Comparison of ENCODE assay signal across 20 mouse cellular contexts in genomic region chr5:148956898-148957535, GRCm38 (mm10). TPM values are rescaled to one million over a fixed set of nuclear protein-coding genes. Genes with fewer than 3 reads are reported as not detected.
A peak's percentile ranks its signal among the peaks of the same experiment; 100 is the strongest.
DNase-seq lines count a peak whose midpoint lies in the region; ATAC-seq and TF ChIP-seq lines count a peak whose summit lies in the region.
"Had no signal": no experiment of that assay in that cellular context is flagged by ENCODE, and none has a peak within 500 bp of the region (broad histone marks: within the 10 kb centered on the region; RNA-seq: fewer than 3 reads in every experiment).

No protein-coding gene starts in this region.

- no peak overlapping the region for H3K4me2 ChIP-seq in stomach, embryonic 14.5 days (replicated peaks; ENCODE audit: low read depth, low read length)
- H3K4me2 ChIP-seq: embryonic facial prominence, embryonic 12.5 days; heart, embryonic 11.5 days; neural tube, embryonic 13.5 days had no signal

- H3K27me3 ChIP-seq in liver, adult 2 months (ENCODE audit: control insufficient read depth, insufficient read depth, low read length): no peaks in the 10 kb centered on the region
- H3K27me3 ChIP-seq in limb, embryonic 10.5 days (ENCODE audit: low read depth, poor library complexity, severe bottlenecking): no peaks in the 10 kb centered on the region
- no peaks in the 10 kb centered on the region for H3K27me3 ChIP-seq in stomach, embryonic 14.5 days (ENCODE audit: control insufficient read depth, insufficient read depth, low read length)
- H3K27me3 ChIP-seq: embryonic facial prominence, embryonic 12.5 days; megakaryocyte, embryonic 14.5 days had no signal

- no peaks in the 10 kb centered on the region for H3K36me3 ChIP-seq in liver, adult 2 months (ENCODE audit: control insufficient read depth, insufficient read depth, low read length)
- no peaks in the 10 kb centered on the region for H3K36me3 ChIP-seq in ES-E14 (ENCODE audit: control insufficient read depth, insufficient read depth, low read length, poor library complexity, severe bottlenecking)
- peaks cover 2% of the 10 kb centered on the region; the same call in 1 of the 2 replicates for H3K36me3 ChIP-seq in limb, embryonic 10.5 days
- no peaks in the 10 kb centered on the region for H3K36me3 ChIP-seq in stomach, embryonic 14.5 days (ENCODE audit: control insufficient read depth, insufficient read depth, low read length)
- H3K36me3 ChIP-seq: embryonic facial prominence, embryonic 12.5 days; neural tube, embryonic 13.5 days had no signal

- ATAC-seq in stomach, embryonic 14.5 days (ENCODE audit: insufficient number of reproducible peaks, insufficient read depth, low FRiP score, low read depth): peak; percentile 35; the same call in 1 of the 2 replicates
- ATAC-seq: activated CD4-positive, CD25-positive, alpha-beta regulatory T cell, adult 4 months; hindbrain, embryonic 16.5 days had no signal

- no peak for TF ChIP-seq POLR2A in liver, adult 2 months (IDR thresholded peaks at IDR 0.05; ENCODE audit: extremely low read depth, insufficient read depth, low read length)

- H3K27ac ChIP-seq in liver, adult 2 months (replicated peaks; ENCODE audit: insufficient read depth, low read depth, low read length): peak overlapping the region; percentile 86
- peak overlapping the region; percentile 62; the same call in 1 of the 2 replicates for H3K27ac ChIP-seq in ES-E14 (ENCODE audit: insufficient read depth, low read depth, low read length, poor library complexity, severe bottlenecking)
- H3K27ac ChIP-seq in limb, embryonic 10.5 days: 0 out of 2 replicates have a peak overlapping the region, but pooled peaks have one; percentile 23
- H3K27ac ChIP-seq in stomach, embryonic 14.5 days (ENCODE audit: low read length): peak overlapping the region; percentile 24; the same call in 1 of the 2 replicates
- H3K27ac ChIP-seq: embryonic facial prominence, embryonic 12.5 days; neural tube, embryonic 13.5 days had no signal

- WGBS in liver, adult 2 months: 20% methylated on average over 9 of the region's 9 CpGs
- 71% methylated on average over 9 of the region's 9 CpGs for WGBS in limb, embryonic 10.5 days
- WGBS in stomach, embryonic 14.5 days: 34% methylated on average over 9 of the region's 9 CpGs

- in situ Hi-C loops in ES-E14 (cut with MboI; ENCODE audit: low sequenced_read_pairs in 2 of 2, unreplicated experiment in 2 of 2): no loop called here

- H3K4me1 ChIP-seq in liver, adult 2 months (ENCODE audit: control insufficient read depth, insufficient read depth, low read length): peaks cover 23% of the 10 kb centered on the region
- H3K4me1 ChIP-seq in ES-E14 (ENCODE audit: control insufficient read depth in 2 of 2, insufficient read depth in 2 of 2, low read length in 2 of 2, poor library complexity in 1 of 2): peaks cover 9 to 33% of the 10 kb centered on the region in 2 experiments; a peak in 3 of 4 replicates
- H3K4me1 ChIP-seq in limb, embryonic 10.5 days: peaks cover 28% of the 10 kb centered on the region
- peaks cover 18% of the 10 kb centered on the region for H3K4me1 ChIP-seq in stomach, embryonic 14.5 days (ENCODE audit: control insufficient read depth, insufficient read depth, low read length)

- TF ChIP-seq CTCF in liver, adult 2 months (IDR thresholded peaks at IDR 0.05; ENCODE audit: low read depth, low read length): no peak

- DNase-seq in liver, adult 2 months (ENCODE audit: extremely low read depth, low read depth, low spot score): peak; percentile 43
- DNase-seq in liver (no peak), ES-E14 (ENCODE audit: low read depth, low spot score) (no peak)
- no peak for DNase-seq in limb, embryonic 10.5 days (ENCODE audit: low spot score)
- DNase-seq in right cerebral cortex, adult 18-20 months: no peak
- DNase-seq in heart, adult 11 months: no peak
- DNase-seq: cerebellum, postnatal 10 days; gastrocnemius, postnatal 25 days; lung, adult 18-20 months; right cerebral cortex, postnatal 4 days had no signal

- H3K9ac ChIP-seq in liver, adult 2 months (ENCODE audit: low read depth, low read length): peak overlapping the region; percentile 38
- H3K9ac ChIP-seq in ES-E14 (ENCODE audit: insufficient read depth, low read depth, low read length, poor library complexity, severe bottlenecking): peak overlapping the region; percentile 20; the same call in 1 of the 2 replicates
- H3K9ac ChIP-seq in stomach, embryonic 14.5 days (replicated peaks; ENCODE audit: low read depth, low read length): no peak overlapping the region
- H3K9ac ChIP-seq: embryonic facial prominence, embryonic 12.5 days; neural tube, embryonic 13.5 days had no signal

- no peaks in the 10 kb centered on the region for H3K79me2 ChIP-seq in liver, adult 2 months (ENCODE audit: control insufficient read depth, insufficient read depth, low read length)

- H3K9me3 ChIP-seq in ES-E14 (ENCODE audit: control insufficient read depth, insufficient read depth, low read depth, low read length): no peaks in the 10 kb centered on the region
- H3K9me3 ChIP-seq in limb, embryonic 10.5 days (replicated peaks): no peaks in the 10 kb centered on the region
- no peaks in the 10 kb centered on the region for H3K9me3 ChIP-seq in stomach, embryonic 14.5 days (ENCODE audit: control insufficient read depth, low read depth, low read length)
- H3K9me3 ChIP-seq: embryonic facial prominence, embryonic 12.5 days; megakaryocyte, embryonic 14.5 days; neural tube, embryonic 13.5 days had no signal

- H3K4me3 ChIP-seq in liver, adult 2 months (ENCODE audit: insufficient read depth, low read depth, low read length): no peak overlapping the region
- H3K4me3 ChIP-seq in ES-E14 (ENCODE audit: insufficient read depth in 1 of 2, low read depth in 1 of 2, low read length in 2 of 2, poor library complexity in 1 of 2, severe bottlenecking in 1 of 2): peak overlapping the region in 1 of 2 experiments; percentile 1; a peak in 1 of 4 replicates
- no peak overlapping the region for H3K4me3 ChIP-seq in limb, embryonic 10.5 days
- H3K4me3 ChIP-seq in stomach, embryonic 14.5 days (ENCODE audit: low read depth, low read length): no peak overlapping the region
- H3K4me3 ChIP-seq: embryonic facial prominence, embryonic 12.5 days; megakaryocyte, embryonic 14.5 days; neural tube, embryonic 13.5 days had no signal

TF ChIP-seq in ES-E14, 5 proteins besides CTCF, POLR2A, EP300 and RAD21:
- TF ChIP-seq HCFC1 (IDR thresholded peaks at IDR 0.05; ENCODE audit: borderline replicate concordance, insufficient read depth, low read length) (no peak), CHD2 (IDR thresholded peaks at IDR 0.05; ENCODE audit: low read depth, low read length) (no peak), ZNF384 (IDR thresholded peaks at IDR 0.05; ENCODE audit: low read depth, low read length) (no peak), ZC3H11A (IDR thresholded peaks at IDR 0.05; ENCODE audit: borderline replicate concordance, low read depth, low read length) (no peak), MAFK (IDR thresholded peaks at IDR 0.05; ENCODE audit: insufficient read depth, low read depth, low read length) (no peak)
TF ChIP-seq in ES-E14: peak in this region for 0.

RNA-seq across cellular contexts. Expression of gene Katnal1, which starts 27.9 kb away (rescaled TPM):
- 3.9 and 4.2 TPM in 2 replicates for total RNA-seq in liver, adult 2 months (2014; rRNA removed)
- 1.5 and 2.0 TPM in 2 replicates for polyA plus RNA-seq in liver, adult 2 months (2012; rRNA removed)
- 5.8 and 6.4 TPM in 2 replicates for total RNA-seq in ES-E14 (2012; rRNA removed)
- polyA plus RNA-seq in limb, embryonic 10.5 days (2016; fragmentation: Nextera tagmentation; extraction: Ambion mirVana): 15.4 and 19.3 TPM in 2 replicates
- polyA plus RNA-seq in stomach, embryonic 14.5 days (2014; fragmentation: Nextera tagmentation; extraction: Ambion mirVana): 13.0 and 14.9 TPM in 2 replicates

RNA-seq across cellular contexts. Expression of gene Gm42791, which starts 37.9 kb away (rescaled TPM):
- total RNA-seq in liver, adult 2 months (2014; rRNA removed): not detected in 2 replicates
- not detected in 2 replicates for polyA plus RNA-seq in liver, adult 2 months (2012; rRNA removed)
- total RNA-seq in ES-E14 (2012; rRNA removed): 0.48 TPM in 1 of 2 replicates, not detected in the other
- 0.85 TPM in 1 of 2 replicates, not detected in the other for polyA plus RNA-seq in limb, embryonic 10.5 days (2016; fragmentation: Nextera tagmentation; extraction: Ambion mirVana)
- not detected in 2 replicates for polyA plus RNA-seq in stomach, embryonic 14.5 days (2014; fragmentation: Nextera tagmentation; extraction: Ambion mirVana)
- total RNA-seq: midbrain, postnatal 0 days had no signal
- polyA plus RNA-seq: activated CD4-positive, CD25-positive, alpha-beta regulatory T cell, adult 4 months; C2C12; heart, embryonic 11.5 days; kidney, postnatal 0 days had no signal

Comparison
In these comparisons a context has a peak if more than half of its experiments do, and no peak if none do; other contexts are left out.
1. H3K27ac ChIP-seq: peak in every context shown above with its lines; median percentile 86 in liver, adult 2 months; 62 in ES-E14; 24 in stomach, embryonic 14.5 days; 23 in limb, embryonic 10.5 days.